Mouse (Mus musculus): ENCODE measurements around the gene Dnase2a. TPM values are rescaled to one million over a fixed set of nuclear protein-coding genes. Genes with fewer than 3 reads are reported as not detected.

The Dnase2a gene
- total RNA-seq, 2 experiments from 2014 or later: 11.8 to 12.8 TPM

- no peak for DNase-seq
Observed at GRCm38 (mm10) chr8:84936041-84936961, 27.9 kb downstream of the Dnase2a start.

GRCm38 (mm10) chr8:84936962-84937546 lies 28.7 kb downstream of the Dnase2a start, which contains the start of gene Mast1:
Gene Mast1 (minus strand): TSS chr8:84937359.
- peak; percentile 84 for DNase-seq

- no peak for DNase-seq
Observed at GRCm38 (mm10) chr8:84937620-84938485, 29.5 kb downstream of the Dnase2a start.

GRCm38 (mm10) chr8:84943699-84944098 lies 35.3 kb downstream of the Dnase2a start:
- DNase-seq: no peak

- peak; percentile 52 for DNase-seq
Observed at GRCm38 (mm10) chr8:84944478-84945160, 36.3 kb downstream of the Dnase2a start.

- DNase-seq: no peak
Observed at GRCm38 (mm10) chr8:84945235-84945632, 36.9 kb downstream of the Dnase2a start.

GRCm38 (mm10) chr8:84945633-84946527 lies 37.5 kb downstream of the Dnase2a start:
- no peak for DNase-seq

GRCm38 (mm10) chr8:84946528-84947240 lies 38.3 kb downstream of the Dnase2a start, which contains the start of gene Rtbdn:
Gene Rtbdn (plus strand): TSS chr8:84946991.
- no peak for DNase-seq

- DNase-seq: peak; percentile 73
Observed at GRCm38 (mm10) chr8:84947241-84947545, 38.8 kb downstream of the Dnase2a start.

- no peak for DNase-seq
Observed at GRCm38 (mm10) chr8:84949753-84950152, 41.4 kb downstream of the Dnase2a start.

GRCm38 (mm10) chr8:84952612-84953255 lies 44.4 kb downstream of the Dnase2a start:
- DNase-seq: peak; percentile 82

GRCm38 (mm10) chr8:84956768-84957167 lies 48.4 kb downstream of the Dnase2a start:
- DNase-seq: peak; percentile 82

GRCm38 (mm10) chr8:84959811-84960210 lies 51.5 kb downstream of the Dnase2a start:
- peak; percentile 77 for DNase-seq

GRCm38 (mm10) chr8:84963952-84964351 lies 55.6 kb downstream of the Dnase2a start:
- DNase-seq: no peak

GRCm38 (mm10) chr8:84965731-84966291 lies 57.5 kb downstream of the Dnase2a start:
- DNase-seq: peak; percentile 95

- peak; percentile 58 for DNase-seq
Observed at GRCm38 (mm10) chr8:84966603-84967002, 58.2 kb downstream of the Dnase2a start.

GRCm38 (mm10) chr8:84967532-84968304 lies 59.4 kb downstream of the Dnase2a start:
- peak; percentile 35 for DNase-seq

GRCm38 (mm10) chr8:84968650-84969049 lies 60.3 kb downstream of the Dnase2a start:
- DNase-seq: peak; percentile 26

Data from adrenal gland, postnatal 10 days (tissue).